27 mouse cellular contexts compared by ENCODE assay signal in genomic region chr14:27383321-27383830, GRCm38 (mm10). TPM values are rescaled to one million over a fixed set of nuclear protein-coding genes. Genes with fewer than 3 reads are reported as not detected.
DNase-seq lines count a peak whose midpoint lies in the region; ATAC-seq and TF ChIP-seq lines count a peak whose summit lies in the region.
"Had no signal": no experiment of that assay in that cellular context is flagged by ENCODE, and none has a peak within 500 bp of the region (broad histone marks: within the 10 kb centered on the region; RNA-seq: fewer than 3 reads in every experiment).

No protein-coding gene starts in this region.

- no peak for TF ChIP-seq POLR2A in cerebellum, adult 2 months (IDR thresholded peaks at IDR 0.05; ENCODE audit: borderline replicate concordance, insufficient read depth, low read length)

- no peak overlapping the region for H3K4me2 ChIP-seq in intestine, embryonic 14.5 days (ENCODE audit: low read length)
- no peak overlapping the region for H3K4me2 ChIP-seq in intestine, embryonic 15.5 days (replicated peaks)
- H3K4me2 ChIP-seq in stomach, embryonic 15.5 days: no peak overlapping the region
- H3K4me2 ChIP-seq: embryonic facial prominence, embryonic 12.5 days; embryonic facial prominence, embryonic 15.5 days; heart, embryonic 12.5 days; heart, embryonic 15.5 days; hindbrain, embryonic 13.5 days had no signal

- TF ChIP-seq CTCF in cerebellum, adult 2 months (IDR thresholded peaks at IDR 0.05; ENCODE audit: borderline replicate concordance, insufficient read depth, low read depth, low read length): no peak

- no peak overlapping the region for H3K9ac ChIP-seq in intestine, embryonic 14.5 days (ENCODE audit: low read length)
- no peak overlapping the region for H3K9ac ChIP-seq in intestine, embryonic 15.5 days
- no peak overlapping the region for H3K9ac ChIP-seq in stomach, embryonic 15.5 days
- H3K9ac ChIP-seq: embryonic facial prominence, embryonic 12.5 days; embryonic facial prominence, embryonic 15.5 days; forebrain, postnatal 0 days; heart, embryonic 12.5 days; heart, embryonic 15.5 days; hindbrain, embryonic 13.5 days had no signal

- no peaks in the 10 kb centered on the region for H3K9me3 ChIP-seq in intestine, embryonic 14.5 days (ENCODE audit: control insufficient read depth, low read length)
- H3K9me3 ChIP-seq in intestine, embryonic 15.5 days: no peaks in the 10 kb centered on the region
- H3K9me3 ChIP-seq in stomach, embryonic 15.5 days: no peaks in the 10 kb centered on the region
- H3K9me3 ChIP-seq: embryonic facial prominence, embryonic 12.5 days; embryonic facial prominence, embryonic 15.5 days; G1E; heart, embryonic 12.5 days; heart, embryonic 15.5 days; hindbrain, embryonic 10.5 days; hindbrain, embryonic 13.5 days had no signal

- H3K27ac ChIP-seq in intestine, embryonic 14.5 days (ENCODE audit: low read depth): 0 out of 2 replicates have a peak overlapping the region, but pooled peaks have one; percentile 11
- H3K27ac ChIP-seq in intestine, embryonic 15.5 days: no peak overlapping the region
- H3K27ac ChIP-seq in stomach, embryonic 15.5 days: 0 out of 2 replicates have a peak overlapping the region, but pooled peaks have one; percentile 12
- no peak overlapping the region for H3K27ac ChIP-seq in cerebellum, adult 2 months (ENCODE audit: insufficient read depth, low read length)
- H3K27ac ChIP-seq: embryonic facial prominence, embryonic 12.5 days; embryonic facial prominence, embryonic 15.5 days; heart, embryonic 15.5 days; hindbrain, embryonic 10.5 days; hindbrain, embryonic 13.5 days had no signal

- no peak for DNase-seq in intestine, embryonic 14.5 days (ENCODE audit: low spot score)
- no peak for DNase-seq in cerebellum, adult 2 months
- DNase-seq in embryo, embryonic 9.5 days (ENCODE audit: extremely low spot score): no peak
- DNase-seq: adrenal gland, adult 2 months; adrenal gland, postnatal 14 days; cerebellum, adult 11 months; cerebellum, adult 8-10 months; cerebellum, postnatal 10 days; forebrain, postnatal 0 days; gastrocnemius, postnatal 25 days; heart, adult 18-20 months; heart, postnatal 10 days; heart, postnatal 36 days had no signal

- no peaks in the 10 kb centered on the region for H3K36me3 ChIP-seq in intestine, embryonic 14.5 days (ENCODE audit: control insufficient read depth, insufficient read depth, low read length)
- no peaks in the 10 kb centered on the region for H3K36me3 ChIP-seq in intestine, embryonic 15.5 days
- H3K36me3 ChIP-seq in stomach, embryonic 15.5 days: 0 out of 2 replicates have a peak, but pooled peaks cover 3% of the 10 kb centered on the region
- H3K36me3 ChIP-seq: embryonic facial prominence, embryonic 12.5 days; embryonic facial prominence, embryonic 15.5 days; hindbrain, embryonic 10.5 days; hindbrain, embryonic 13.5 days had no signal

- 63% methylated on average over 5 of the region's 5 CpGs for WGBS in intestine, embryonic 14.5 days
- WGBS in intestine, embryonic 15.5 days: 69% methylated on average over 5 of the region's 5 CpGs
- 64% methylated on average over 5 of the region's 5 CpGs for WGBS in stomach, embryonic 15.5 days
- WGBS in cerebellum, adult 2 months: 87% methylated on average over 5 of the region's 5 CpGs

- no peaks in the 10 kb centered on the region for H3K27me3 ChIP-seq in intestine, embryonic 14.5 days (replicated peaks; ENCODE audit: control insufficient read depth, insufficient read depth, low read length)
- H3K27me3 ChIP-seq in intestine, embryonic 15.5 days (replicated peaks): no peaks in the 10 kb centered on the region
- H3K27me3 ChIP-seq in stomach, embryonic 15.5 days (replicated peaks): no peaks in the 10 kb centered on the region
- H3K27me3 ChIP-seq in cerebellum, adult 2 months (ENCODE audit: control insufficient read depth, insufficient read depth, low read length): no peaks in the 10 kb centered on the region
- H3K27me3 ChIP-seq: CH12.LX; embryonic facial prominence, embryonic 12.5 days; embryonic facial prominence, embryonic 15.5 days; heart, embryonic 12.5 days; heart, embryonic 15.5 days; hindbrain, embryonic 13.5 days; Patski had no signal

- no peak overlapping the region for H3K4me3 ChIP-seq in intestine, embryonic 14.5 days (ENCODE audit: low read depth, low read length)
- H3K4me3 ChIP-seq in intestine, embryonic 15.5 days (replicated peaks): no peak overlapping the region
- no peak overlapping the region for H3K4me3 ChIP-seq in stomach, embryonic 15.5 days (replicated peaks)
- H3K4me3 ChIP-seq in cerebellum, adult 2 months (replicated peaks; ENCODE audit: insufficient read depth, low read depth, low read length): no peak overlapping the region
- H3K4me3 ChIP-seq: embryonic facial prominence, embryonic 12.5 days; embryonic facial prominence, embryonic 15.5 days; heart, embryonic 12.5 days; heart, embryonic 15.5 days; hindbrain, embryonic 10.5 days; hindbrain, embryonic 13.5 days had no signal

- no peaks in the 10 kb centered on the region; the same call in 1 of the 2 replicates for H3K4me1 ChIP-seq in intestine, embryonic 14.5 days (replicated peaks; ENCODE audit: control insufficient read depth, insufficient read depth, low read length)
- H3K4me1 ChIP-seq in intestine, embryonic 15.5 days (replicated peaks): no peaks in the 10 kb centered on the region
- H3K4me1 ChIP-seq in stomach, embryonic 15.5 days: no peaks in the 10 kb centered on the region
- H3K4me1 ChIP-seq in cerebellum, adult 2 months (ENCODE audit: control insufficient read depth, insufficient read depth, low read length): peaks cover 11% of the 10 kb centered on the region
- H3K4me1 ChIP-seq: embryonic facial prominence, embryonic 12.5 days; embryonic facial prominence, embryonic 15.5 days; heart, embryonic 12.5 days; heart, embryonic 15.5 days; hindbrain, embryonic 10.5 days; hindbrain, embryonic 13.5 days had no signal

- no peak for ATAC-seq in intestine, embryonic 14.5 days (replicated peaks; ENCODE audit: low FRiP score, low TSS enrichment, low read depth)
- ATAC-seq in intestine, embryonic 15.5 days: no peak
- peak; percentile 4 for ATAC-seq in CD4-positive, CD25-positive, alpha-beta regulatory T cell, adult 4 months
- peak; percentile 50; the same call in 1 of the 2 replicates for ATAC-seq in stomach, embryonic 15.5 days (ENCODE audit: insufficient read depth, low FRiP score, low read depth)
- ATAC-seq: forebrain, embryonic 14.5 days; forebrain, postnatal 0 days; hindbrain, embryonic 16.5 days; Patski had no signal

RNA-seq across cellular contexts. Expression of gene Fam208a, which starts 45.3 kb away (rescaled TPM):
- polyA plus RNA-seq in intestine, embryonic 14.5 days (2014; fragmentation: Nextera tagmentation; extraction: Ambion mirVana): 11.3 and 14.4 TPM in 2 replicates
- polyA plus RNA-seq in intestine, embryonic 15.5 days (2015; fragmentation: Nextera tagmentation; extraction: Ambion mirVana): 9.2 and 9.8 TPM in 2 replicates
- polyA plus RNA-seq in CD4-positive, CD25-positive, alpha-beta regulatory T cell, adult 4 months (2017; shearing (Covaris generic)): 10 to 100 TPM; 37.8 to 48.1 TPM
- polyA plus RNA-seq in stomach, embryonic 15.5 days (2015; fragmentation: Nextera tagmentation; extraction: Ambion mirVana): 14.3 and 14.6 TPM in 2 replicates
- 30.4 and 30.7 TPM in 2 replicates for polyA plus RNA-seq in cerebellum, adult 2 months (2012; rRNA removed)

Comparison
In these comparisons a context has a peak if more than half of its experiments do, and no peak if none do; other contexts are left out.
1. H3K27ac ChIP-seq: peak in intestine, embryonic 14.5 days (single experiment) and stomach, embryonic 15.5 days (single experiment); none in intestine, embryonic 15.5 days (single experiment) and cerebellum, adult 2 months (single experiment).
2. ATAC-seq: peak in CD4-positive, CD25-positive, alpha-beta regulatory T cell, adult 4 months (single experiment) and stomach, embryonic 15.5 days (single experiment); none in intestine, embryonic 14.5 days (single experiment) and intestine, embryonic 15.5 days (single experiment).